Mouse (Mus musculus): ENCODE measurements around the gene Zfp661. TPM values are rescaled to one million over a fixed set of nuclear protein-coding genes. Genes with fewer than 3 reads are reported as not detected.
A peak's percentile ranks its signal among the peaks of the same experiment; 100 is the strongest.

Zfp661 gene
- total RNA-seq, 2 experiments from 2014 or later: 1.9 to 2.0 TPM

DNA sequence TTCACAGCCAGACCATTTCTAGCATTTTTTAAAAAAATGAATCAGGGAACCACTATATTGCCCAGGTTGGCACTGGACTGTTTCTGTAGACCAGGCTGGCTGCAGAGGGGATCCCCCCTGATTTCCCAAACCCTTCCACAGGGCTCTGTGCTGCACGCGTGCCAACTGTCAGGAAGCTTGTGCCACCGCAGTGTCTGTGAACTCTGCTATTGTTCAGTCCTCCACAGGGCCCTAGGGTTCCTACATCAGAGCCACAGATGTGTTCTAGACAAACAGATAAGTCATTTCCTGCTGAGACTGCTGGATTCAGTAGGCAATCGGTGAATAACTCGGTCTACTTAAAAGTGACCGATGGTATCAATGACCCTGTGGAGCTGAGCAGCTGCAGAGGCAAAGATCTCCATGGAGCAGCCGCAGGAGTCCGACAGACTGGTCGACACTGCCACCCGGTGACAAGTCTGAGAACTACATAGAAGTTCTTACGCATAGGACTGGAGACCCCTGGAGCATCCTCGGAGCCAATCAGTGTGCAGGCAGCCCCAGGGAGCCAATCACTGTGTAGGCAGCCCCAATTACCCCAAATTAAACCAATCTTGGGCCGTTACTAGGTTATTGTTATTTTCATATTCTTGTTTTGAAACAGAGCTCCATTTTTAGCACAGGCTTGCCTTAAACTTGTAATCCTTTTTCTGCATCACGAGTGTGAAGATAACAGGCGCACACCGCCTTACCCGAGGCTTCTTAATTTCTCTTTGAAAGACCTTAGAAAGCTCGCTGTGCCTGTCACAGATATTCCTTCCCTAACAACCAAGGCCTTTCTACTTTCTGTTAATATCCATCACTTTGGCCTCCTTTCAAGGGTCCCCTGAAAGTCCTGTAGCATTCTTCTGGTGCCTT is 27.6 kb downstream of the Zfp661 start:
- intact Hi-C loops (cut with DNase I): loop anchor here (1.0 to 5.0 kb wide), 3 partner anchors 52 to 197 kb away; partner anchors contain the start of gene Adra2b
- DNase-seq: peak; percentile 75 to 87

DNA sequence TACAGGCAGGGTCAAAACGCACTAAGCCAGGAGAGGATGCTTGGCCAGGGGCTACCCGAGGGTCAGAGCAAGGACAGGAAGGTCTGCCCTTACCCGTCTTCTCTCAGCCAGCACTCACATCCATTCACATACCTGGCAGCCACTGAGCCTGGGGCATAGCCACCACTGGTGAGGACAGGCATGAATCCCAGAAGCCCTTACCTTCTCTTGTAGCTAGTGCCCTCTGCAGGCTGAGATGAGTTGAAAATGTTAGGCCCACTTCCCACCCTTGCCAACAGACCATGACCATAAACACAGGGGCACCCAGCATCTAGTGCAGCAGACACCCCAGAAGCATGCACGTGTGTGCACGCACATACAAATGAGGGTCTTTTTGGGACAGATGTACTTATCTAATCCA is 35.8 kb downstream of the Zfp661 start:
- peak in 1 of 2 experiments; percentile 10 for DNase-seq
- intact Hi-C loops (cut with DNase I): no loop called here

DNA sequence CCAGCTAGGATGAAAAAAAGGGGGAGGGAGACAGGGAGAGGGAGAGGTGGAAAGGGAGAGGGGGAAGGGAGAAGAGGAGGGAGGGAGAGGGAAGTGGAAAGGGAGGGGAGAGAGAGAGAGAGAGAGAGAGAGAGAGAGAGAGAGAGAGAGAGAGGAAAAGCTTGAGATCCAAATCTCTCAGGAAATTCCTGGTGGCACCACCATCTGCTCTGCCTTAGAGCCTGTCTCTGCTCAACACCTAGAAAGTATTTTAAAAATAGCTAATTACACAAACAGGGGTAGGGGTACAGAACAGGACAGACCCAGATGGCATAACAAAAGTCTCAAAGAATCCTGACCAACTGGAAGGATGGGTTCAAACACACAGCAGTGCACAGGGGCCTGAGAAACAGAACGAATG is 36.4 kb downstream of the Zfp661 start:
- intact Hi-C loops (cut with DNase I): no loop called here
- no peak for DNase-seq

DNA sequence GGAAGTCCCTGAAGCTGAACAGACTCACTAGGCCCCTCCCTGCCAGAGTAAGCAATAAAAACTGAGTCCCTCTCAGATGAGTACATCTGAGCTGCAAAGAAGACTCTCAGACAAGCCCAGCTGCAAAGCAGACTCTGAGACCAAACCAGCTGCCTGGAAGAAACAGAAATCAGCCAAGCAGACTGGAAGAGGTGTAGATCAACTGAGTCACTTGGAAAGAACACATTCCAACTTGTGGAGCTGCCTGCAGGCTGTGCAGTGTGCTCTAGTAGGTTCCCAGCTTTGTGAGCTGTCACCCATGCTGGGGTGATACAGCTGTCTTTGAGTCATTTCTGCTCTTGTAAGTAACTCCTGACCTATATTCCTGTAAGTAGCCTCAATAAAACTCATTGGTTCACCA is 37.2 kb downstream of the Zfp661 start:
- intact Hi-C loops (cut with DNase I): no loop called here
- DNase-seq: no peak

DNA sequence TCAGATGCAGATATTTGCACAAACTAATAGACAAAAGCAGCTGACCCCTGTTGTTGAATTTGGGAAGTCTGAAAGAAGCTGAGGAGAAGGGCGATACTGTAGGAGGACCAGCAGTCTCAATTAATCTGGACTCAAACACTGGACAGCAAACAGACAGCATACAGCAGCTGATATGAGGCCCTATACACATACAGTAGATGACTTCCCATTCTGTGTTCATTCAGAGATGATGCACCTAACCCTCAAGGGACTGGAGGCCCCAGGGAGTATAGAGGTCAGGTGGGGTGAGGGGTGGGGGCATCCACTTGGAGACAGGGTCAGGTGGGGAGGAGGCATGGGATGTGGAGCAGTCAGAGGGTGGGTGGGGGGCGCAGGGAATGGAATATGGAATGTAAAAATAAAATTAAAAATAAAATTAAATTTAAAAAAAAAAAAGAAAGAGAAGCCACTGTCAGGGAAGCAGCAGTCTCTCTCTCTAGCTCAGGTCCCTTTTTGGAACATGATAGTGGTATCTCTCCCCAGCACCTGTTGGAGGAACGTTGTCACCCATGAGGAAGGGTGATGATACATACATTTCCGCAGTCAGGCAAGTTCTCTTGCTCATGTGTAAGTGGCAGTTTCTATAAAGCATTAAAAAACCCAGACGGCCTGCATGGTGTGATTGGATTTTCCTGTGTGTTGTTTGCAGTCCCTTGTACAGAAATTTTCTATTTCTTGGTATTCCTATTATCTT is 38.4 kb downstream of the Zfp661 start:
- DNase-seq: no peak
- intact Hi-C loops (cut with DNase I): no loop called here

DNA sequence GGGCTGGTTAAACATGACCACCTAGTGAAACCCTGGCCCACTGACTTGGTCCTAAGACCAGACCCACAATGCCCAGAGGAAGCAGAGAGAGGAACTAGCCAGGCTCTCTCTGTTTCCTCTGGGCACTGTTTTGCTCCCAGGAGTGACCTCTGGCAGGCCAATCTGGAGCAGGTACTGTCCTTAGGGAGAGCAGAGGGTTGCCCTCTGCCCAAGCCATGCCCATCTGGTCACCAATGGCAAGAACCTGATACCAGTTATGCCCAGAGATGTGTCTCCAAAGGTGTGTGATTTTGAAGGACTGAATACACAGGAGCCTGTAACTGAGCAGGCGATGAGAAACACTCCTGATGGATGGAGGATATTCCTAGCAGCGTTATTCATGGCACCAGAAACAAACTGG is 45.2 kb downstream of the Zfp661 start:
- intact Hi-C loops (cut with DNase I): no loop called here
- no peak for DNase-seq

DNA sequence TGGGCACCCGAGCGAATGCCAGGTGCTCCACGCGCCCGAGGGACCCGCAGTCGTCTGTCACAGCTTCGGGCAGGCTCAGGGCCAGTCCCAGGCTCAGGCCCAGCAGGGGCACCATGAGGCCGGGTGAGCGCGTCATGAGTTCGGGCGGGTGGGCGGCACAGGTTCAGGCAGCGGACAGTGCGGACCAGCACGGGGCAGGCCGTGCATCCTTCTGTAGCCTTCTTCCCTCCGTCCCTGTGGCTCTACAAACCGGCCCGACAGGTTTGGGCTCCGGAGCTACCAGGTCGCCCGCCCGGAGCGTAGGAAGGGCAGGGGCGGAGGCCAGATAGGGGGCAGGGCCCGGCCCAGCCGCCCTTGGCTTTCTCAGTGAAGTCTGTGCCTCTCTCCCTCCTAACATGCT is 45.7 kb downstream of the Zfp661 start, which contains the start of gene Prom2:
Gene Prom2, minus strand, starts transcription at position 283 of the 400 bp plus-strand sequence.
- no peak for DNase-seq
- intact Hi-C loops (cut with DNase I): no loop called here

DNA sequence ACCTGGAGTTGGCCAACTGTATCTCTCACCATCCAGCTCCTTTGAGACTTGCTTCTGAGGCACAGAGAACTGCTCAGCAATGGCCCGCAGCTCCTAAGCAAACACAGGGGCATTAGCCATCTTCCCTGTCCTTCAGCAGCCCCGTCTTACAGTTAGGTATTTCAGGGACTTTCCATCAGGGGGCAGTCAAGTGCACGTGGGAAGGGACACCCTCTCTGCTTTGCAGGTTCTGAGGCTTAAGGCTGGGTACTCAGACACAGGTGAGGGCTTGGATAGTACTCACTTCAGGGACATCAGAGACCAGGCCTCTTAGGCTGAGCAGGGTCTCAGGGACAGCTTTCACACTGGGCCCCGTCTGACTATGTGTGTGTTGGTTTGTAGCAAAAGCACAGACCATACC is 47.4 kb downstream of the Zfp661 start:
- DNase-seq: peak in 1 of 2 experiments; percentile 14
- intact Hi-C loops (cut with DNase I): no loop called here

DNA sequence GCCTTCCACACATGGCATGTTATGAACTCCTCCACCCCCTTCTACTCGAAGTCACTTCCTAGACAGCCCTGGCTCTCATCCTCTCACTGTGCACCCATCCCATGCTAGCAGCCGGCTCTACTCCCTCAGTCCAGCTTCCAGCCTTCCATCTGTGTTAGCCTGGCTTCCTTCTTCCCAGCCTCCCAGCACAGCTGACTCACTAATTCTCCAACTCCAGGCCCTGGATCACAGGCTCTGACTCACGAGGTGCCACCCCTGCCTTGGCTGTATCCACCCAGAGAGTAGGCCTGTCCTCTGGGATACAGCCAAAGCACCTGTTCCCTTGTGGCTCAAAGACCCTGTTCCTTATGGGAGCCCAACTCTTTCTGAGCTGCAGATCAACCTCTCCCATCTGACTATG is 49.3 kb downstream of the Zfp661 start:
- intact Hi-C loops (cut with DNase I): no loop called here
- DNase-seq: no peak

DNA sequence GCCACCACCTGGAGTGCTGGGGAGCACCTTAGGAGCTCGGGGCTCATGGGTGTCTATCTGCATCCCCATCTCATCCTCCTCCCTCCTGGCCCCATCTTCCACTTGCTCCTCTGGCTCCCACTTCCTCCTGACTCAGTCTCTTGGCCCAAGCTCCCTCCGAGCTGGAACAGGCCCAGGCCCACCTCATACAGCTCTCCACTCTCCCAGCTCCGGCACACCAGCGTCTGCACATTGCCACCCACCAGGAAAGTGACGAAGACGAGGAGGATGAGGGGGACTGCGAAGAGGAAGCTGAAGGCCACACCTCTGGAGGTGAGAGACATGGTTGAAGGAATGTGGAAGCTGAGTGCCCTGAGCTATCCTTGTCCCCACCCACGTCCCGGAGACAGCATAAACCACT is 51.5 kb downstream of the Zfp661 start:
- intact Hi-C loops (cut with DNase I): no loop called here
- no peak for DNase-seq

DNA sequence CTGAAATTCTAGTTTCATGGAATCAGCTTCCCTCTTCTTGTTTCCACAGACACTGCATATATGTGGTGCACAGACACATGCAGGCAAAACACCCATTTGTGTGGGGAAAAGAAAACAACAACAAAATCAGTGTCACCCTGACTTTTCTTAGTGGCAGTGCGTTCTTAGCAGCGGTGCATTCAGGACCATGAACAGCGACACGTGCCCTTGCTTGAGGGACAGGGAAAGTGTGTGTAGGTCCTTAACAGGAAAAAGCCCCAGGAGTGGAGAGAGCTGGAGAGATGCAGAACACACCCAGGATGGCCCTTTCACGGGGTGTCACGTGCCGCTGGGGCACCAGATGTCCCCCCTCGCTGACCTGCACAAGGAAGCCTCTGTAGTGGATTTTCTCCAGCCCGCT is 54.5 kb downstream of the Zfp661 start:
- intact Hi-C loops (cut with DNase I): no loop called here
- peak; percentile 16 to 45 for DNase-seq

DNA sequence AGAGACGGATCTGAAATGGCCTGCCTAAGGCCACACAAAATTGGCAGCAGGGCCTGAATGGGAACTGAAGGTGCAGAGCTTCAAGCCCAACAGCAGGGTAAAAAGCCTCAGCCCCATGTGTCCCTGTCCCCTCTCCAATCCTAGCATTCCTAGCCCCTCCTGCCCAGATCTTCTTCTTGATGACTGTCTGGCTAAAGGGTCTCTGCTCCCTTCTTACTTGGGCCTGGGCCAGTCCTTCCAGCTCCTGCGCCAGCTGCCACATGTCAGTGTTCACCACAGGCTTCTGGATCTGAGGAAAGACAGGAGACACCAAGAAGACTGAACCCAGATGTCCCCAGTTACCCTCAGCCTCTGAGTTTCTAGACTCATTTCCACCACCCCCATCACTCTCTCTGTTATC is 55.3 kb downstream of the Zfp661 start:
- intact Hi-C loops (cut with DNase I): no loop called here
- DNase-seq: no peak

DNA sequence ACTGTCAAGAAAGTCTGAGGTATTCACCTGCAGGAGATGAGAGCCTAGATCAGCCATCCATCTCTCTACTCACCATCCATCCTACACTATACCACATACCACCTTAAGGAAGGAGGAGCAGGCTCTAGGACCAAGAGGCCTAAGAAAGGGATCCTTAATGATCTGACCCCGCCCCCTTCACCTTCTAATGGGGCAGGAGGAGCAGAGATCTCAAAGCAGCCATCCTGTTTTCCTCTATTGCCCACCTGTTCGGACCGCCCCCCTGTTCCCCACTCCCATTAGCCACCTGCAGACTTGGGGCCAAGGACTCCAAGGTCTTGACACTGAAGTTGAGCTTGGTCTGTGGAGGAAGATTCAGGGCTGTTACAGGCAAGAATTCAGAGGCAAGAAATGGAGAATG is 56.5 kb downstream of the Zfp661 start:
- DNase-seq: no peak
- intact Hi-C loops (cut with DNase I): no loop called here

DNA sequence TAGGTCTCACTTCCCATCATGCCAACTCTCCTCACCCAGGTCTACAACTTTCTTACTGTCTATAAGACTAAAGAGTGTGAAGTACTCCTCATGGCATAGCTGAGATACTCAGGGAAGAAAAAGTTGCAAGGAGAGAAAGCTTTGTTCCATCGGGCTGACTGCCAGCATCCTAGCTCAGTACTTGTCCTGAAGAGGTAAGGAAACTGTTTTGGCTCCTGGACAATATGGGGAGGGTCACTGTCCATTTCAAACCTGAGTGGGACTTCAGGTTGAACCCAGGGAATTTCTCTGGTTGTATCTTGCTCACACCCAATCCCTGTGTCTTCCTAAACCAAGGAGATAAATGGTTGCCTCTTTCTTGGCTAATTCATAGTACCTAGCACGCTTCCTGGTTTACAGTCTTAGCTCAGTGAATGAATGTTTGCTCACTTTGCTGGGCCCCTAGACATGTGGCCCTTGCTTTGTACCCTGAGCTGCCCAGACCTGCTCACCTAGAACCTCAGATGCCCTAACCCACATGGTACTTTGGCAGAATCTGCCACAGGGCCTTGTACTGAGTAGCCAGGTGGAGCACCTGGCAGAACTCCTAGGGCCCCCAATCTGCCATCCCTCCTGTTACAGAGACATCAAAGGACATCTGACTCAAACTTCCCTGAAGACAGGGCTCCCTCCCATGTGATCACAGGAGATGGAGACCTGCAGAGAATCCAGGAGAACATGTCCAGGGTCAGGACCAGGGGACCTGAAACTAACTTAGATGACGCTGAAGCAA is 61.7 kb downstream of the Zfp661 start:
- no peak for DNase-seq
- intact Hi-C loops (cut with DNase I): no loop called here

Other genes starting within 250 kb of the Zfp661 start
- not detected for gene Astl, start 248.5 kb downstream of the Zfp661 start, total RNA-seq (2021)
- gene Adra2b, start 223.9 kb downstream of the Zfp661 start, total RNA-seq (2021): 1 to 10 TPM; 1.4 to 1.9 TPM
- gene Gpat2, start 161.9 kb downstream of the Zfp661 start, total RNA-seq (2021): under 1 TPM in 1 of 2 experiments, not detected in 1; 0.12 TPM
- 10 to 100 TPM; 25.9 to 30.2 TPM for gene Fahd2a, start 142.5 kb downstream of the Zfp661 start, total RNA-seq (2021)
- gene Kcnip3, start 65.0 kb downstream of the Zfp661 start, total RNA-seq (2021): 1 to 10 TPM; 1.5 to 1.8 TPM
- gene Prom2, start 45.6 kb downstream of the Zfp661 start, total RNA-seq (2021): not detected
- 100 to 1,000 TPM in 1 of 2 experiments, 10 to 100 TPM in 1; 99.6 to 104 TPM for gene Mrps5, start 128 bp upstream of the Zfp661 start, total RNA-seq (2021)
- gene Mal, start 69.6 kb upstream of the Zfp661 start, total RNA-seq (2021): 1 to 10 TPM; 2.5 to 3.6 TPM
- gene Mall, start 142.8 kb upstream of the Zfp661 start, total RNA-seq (2021): 10 to 100 TPM in 1 of 2 experiments, 1 to 10 TPM in 1; 9.5 to 10.6 TPM
- gene Nphp1, start 201.8 kb upstream of the Zfp661 start, total RNA-seq (2021): 1 to 10 TPM; 7.4 to 9.0 TPM
- 10 to 100 TPM; 39.6 to 42.4 TPM for gene Mtln, start 205.4 kb upstream of the Zfp661 start, total RNA-seq (2021)
- gene Bub1, start 244.8 kb upstream of the Zfp661 start, total RNA-seq (2021): 1 to 10 TPM; 2.1 to 2.4 TPM